Mouse (Mus musculus): Measurements from ENCODE around the gene Gm10188. TPM values are rescaled to one million over a fixed set of nuclear protein-coding genes. Genes with fewer than 3 reads are reported as not detected.

The Gm10188 gene
- polyA plus RNA-seq, 1 experiment from 2014 or later, result 0.66 TPM

DNA sequence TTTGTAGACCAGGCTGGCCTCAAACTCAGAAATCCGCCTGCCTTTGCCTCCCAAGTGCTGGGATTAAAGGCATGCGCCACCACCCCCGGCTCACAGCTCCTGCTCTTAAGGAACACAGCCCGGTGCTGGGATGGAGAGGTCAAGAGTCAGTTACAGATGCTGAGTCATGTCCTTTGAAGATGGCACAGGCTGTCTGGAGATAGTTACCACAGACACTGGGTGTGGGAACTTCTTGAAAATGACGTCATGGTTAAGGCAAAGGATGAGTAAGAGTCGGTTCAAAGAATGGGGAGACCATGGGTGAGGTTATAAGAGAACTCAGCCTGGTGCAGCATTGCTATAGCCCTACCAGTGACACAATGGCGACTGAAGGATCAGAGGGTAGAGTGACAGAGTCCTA, 35.0 kb upstream of the Gm10188 start:
- H3K4me2 ChIP-seq, result no peak overlapping the region
- peaks cover 6% of the 10 kb centered on the region; the same call in 1 of the 2 replicates for H3K4me1 ChIP-seq (ENCODE audit: control insufficient read depth, insufficient read depth, low read length)
- no peak overlapping the region for H3K4me3 ChIP-seq (ENCODE audit: low read depth, low read length)
- no peak for ATAC-seq (ENCODE audit: low FRiP score)
- H3K9me3 ChIP-seq (ENCODE audit: control insufficient read depth, low read length), result no peaks in the 10 kb centered on the region
- H3K27me3 ChIP-seq (ENCODE audit: control insufficient read depth, insufficient read depth, low read length), result no peaks in the 10 kb centered on the region
- no peaks in the 10 kb centered on the region for H3K36me3 ChIP-seq (ENCODE audit: control insufficient read depth, insufficient read depth, low read length)
- H3K27ac ChIP-seq (ENCODE audit: low read depth, low read length), result no peak overlapping the region
- no peak for DNase-seq (ENCODE audit: low spot score, missing footprints)
- 63% methylated on average over 7 of the region's 7 CpGs for WGBS
- no peak overlapping the region for H3K9ac ChIP-seq (ENCODE audit: low read length)

DNA sequence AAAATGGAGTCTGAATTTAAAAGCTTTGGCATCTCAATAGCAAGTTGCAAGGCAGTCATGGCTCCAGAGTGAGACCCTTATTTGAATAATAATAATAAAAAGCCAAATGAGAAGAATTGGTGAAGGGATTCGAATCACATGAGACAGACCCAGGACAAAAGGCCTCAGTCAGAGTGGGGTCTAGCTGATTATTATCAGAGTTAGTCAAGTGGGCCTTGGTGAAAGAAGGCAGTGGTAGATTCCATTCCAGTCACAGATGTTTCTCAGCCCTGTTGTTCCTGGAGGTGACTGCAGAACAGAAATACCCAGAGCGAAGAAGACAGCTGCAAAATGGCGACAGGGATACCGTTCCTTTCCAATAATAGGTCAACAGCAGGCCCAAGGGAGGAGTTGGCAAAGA, 34.1 kb upstream of the Gm10188 start:
- Histone ChIP-seq H3K27me3 (ENCODE audit: control insufficient read depth, insufficient read depth, low read length) (no peaks in the 10 kb centered on the region), H3K9me3 (ENCODE audit: control insufficient read depth, low read length) (no peaks in the 10 kb centered on the region), H3K4me1 (ENCODE audit: control insufficient read depth, insufficient read depth, low read length) (peaks cover 4% of the 10 kb centered on the region; the same call in 1 of the 2 replicates), H3K36me3 (ENCODE audit: control insufficient read depth, insufficient read depth, low read length) (no peaks in the 10 kb centered on the region), H3K27ac (ENCODE audit: low read depth, low read length) (no peak overlapping the region), H3K4me3 (ENCODE audit: low read depth, low read length) (no peak overlapping the region), H3K4me2 (no peak overlapping the region), H3K9ac (ENCODE audit: low read length) (no peak overlapping the region)
- WGBS, result 78% methylated on average over 4 of the region's 4 CpGs
- ATAC-seq (ENCODE audit: low FRiP score), result no peak
- DNase-seq (ENCODE audit: low spot score, missing footprints), result no peak

DNA sequence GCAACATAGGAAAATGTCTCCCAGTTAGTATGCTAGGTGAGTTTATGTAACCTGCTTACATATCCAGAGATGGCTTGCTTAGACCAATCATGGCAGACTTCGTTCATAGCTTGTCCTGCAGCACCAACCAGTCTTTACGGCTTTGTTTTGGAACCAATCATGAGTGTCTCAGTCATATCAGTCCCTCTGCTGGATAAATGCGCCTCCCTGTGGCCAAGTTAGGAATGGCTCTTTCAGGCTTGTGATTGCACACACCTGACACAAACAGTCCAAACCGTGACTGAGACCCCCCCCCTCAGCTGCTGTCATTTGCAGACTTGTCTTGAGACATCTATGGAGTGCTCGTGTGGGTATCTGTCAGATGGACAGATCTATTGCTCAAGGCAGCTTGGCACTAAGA, 31.5 kb upstream of the Gm10188 start:
- Histone ChIP-seq H3K36me3 (ENCODE audit: control insufficient read depth, insufficient read depth, low read length) (no peaks in the 10 kb centered on the region), H3K4me2 (no peak overlapping the region), H3K9ac (ENCODE audit: low read length) (no peak overlapping the region), H3K9me3 (ENCODE audit: control insufficient read depth, low read length) (no peaks in the 10 kb centered on the region), H3K27ac (ENCODE audit: low read depth, low read length) (no peak overlapping the region), H3K4me3 (ENCODE audit: low read depth, low read length) (no peak overlapping the region), H3K4me1 (ENCODE audit: control insufficient read depth, insufficient read depth, low read length) (peaks cover 4% of the 10 kb centered on the region; the same call in 1 of the 2 replicates), H3K27me3 (ENCODE audit: control insufficient read depth, insufficient read depth, low read length) (no peaks in the 10 kb centered on the region)
- no peak for DNase-seq (ENCODE audit: low spot score, missing footprints)
- WGBS, result 69% methylated on average over 5 of the region's 5 CpGs
- ATAC-seq (ENCODE audit: low FRiP score), result no peak

DNA sequence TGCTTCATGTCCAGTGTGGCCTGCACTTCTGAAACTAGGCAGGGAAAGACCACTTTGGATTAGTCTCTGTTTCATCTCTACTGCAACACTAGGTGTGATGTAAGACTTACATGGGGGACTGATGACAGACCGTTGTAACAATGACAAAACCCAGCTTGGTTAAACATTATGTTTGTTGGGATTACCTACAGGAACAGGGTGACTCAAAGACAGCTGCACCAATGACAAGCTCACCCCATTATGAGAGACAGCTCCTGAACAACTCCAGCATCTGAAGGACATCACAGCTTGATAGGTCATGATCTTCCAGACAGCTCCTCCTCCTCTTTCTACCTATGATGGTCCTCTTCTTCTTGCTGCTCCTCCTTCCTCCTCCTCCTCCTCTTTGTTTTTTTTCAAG, 30.8 kb upstream of the Gm10188 start:
- no peak overlapping the region for H3K4me3 ChIP-seq (ENCODE audit: low read depth, low read length)
- no peak for ATAC-seq (ENCODE audit: low FRiP score)
- peaks cover 4% of the 10 kb centered on the region; the same call in 1 of the 2 replicates for H3K4me1 ChIP-seq (ENCODE audit: control insufficient read depth, insufficient read depth, low read length)
- no peak overlapping the region for H3K27ac ChIP-seq (ENCODE audit: low read depth, low read length)
- H3K9ac ChIP-seq (ENCODE audit: low read length), result no peak overlapping the region
- H3K36me3 ChIP-seq (ENCODE audit: control insufficient read depth, insufficient read depth, low read length), result no peaks in the 10 kb centered on the region
- no peaks in the 10 kb centered on the region for H3K27me3 ChIP-seq (ENCODE audit: control insufficient read depth, insufficient read depth, low read length)
- no peaks in the 10 kb centered on the region for H3K9me3 ChIP-seq (ENCODE audit: control insufficient read depth, low read length)
- no peak overlapping the region for H3K4me2 ChIP-seq
- no peak for DNase-seq (ENCODE audit: low spot score, missing footprints)
- 84% methylated on average over 1 of the region's 1 CpGs for WGBS

DNA sequence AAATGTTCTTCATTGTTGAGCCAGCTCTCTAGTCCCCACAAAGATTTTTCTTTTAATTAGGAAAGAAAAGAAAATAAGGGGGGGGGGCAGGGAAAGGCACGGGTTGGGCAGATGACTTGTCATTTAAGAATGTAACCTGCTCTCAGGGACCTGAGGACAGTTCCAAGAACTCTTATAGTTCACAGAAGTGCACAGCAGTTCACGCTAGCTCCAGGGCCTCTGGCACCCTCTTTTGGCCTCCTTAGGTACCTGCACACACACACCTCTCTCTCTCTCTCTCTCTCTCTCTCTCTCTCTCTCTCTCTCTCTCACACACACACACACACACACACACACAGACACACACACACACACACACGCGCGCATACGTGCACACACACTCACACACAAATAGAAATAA, 24.9 kb upstream of the Gm10188 start:
- no peaks in the 10 kb centered on the region for H3K36me3 ChIP-seq (ENCODE audit: control insufficient read depth, insufficient read depth, low read length)
- H3K9ac ChIP-seq (ENCODE audit: low read length), result no peak overlapping the region
- H3K4me3 ChIP-seq (ENCODE audit: low read depth, low read length), result no peak overlapping the region
- 85% methylated on average over 6 of the region's 6 CpGs for WGBS
- H3K27me3 ChIP-seq (ENCODE audit: control insufficient read depth, insufficient read depth, low read length), result no peaks in the 10 kb centered on the region
- ATAC-seq (ENCODE audit: low FRiP score) (no peak), DNase-seq (ENCODE audit: low spot score, missing footprints) (no peak)
- H3K27ac ChIP-seq (ENCODE audit: low read depth, low read length), result no peak overlapping the region
- no peaks in the 10 kb centered on the region for H3K4me1 ChIP-seq (ENCODE audit: control insufficient read depth, insufficient read depth, low read length)
- no peaks in the 10 kb centered on the region for H3K9me3 ChIP-seq (ENCODE audit: control insufficient read depth, low read length)
- H3K4me2 ChIP-seq, result no peak overlapping the region

DNA sequence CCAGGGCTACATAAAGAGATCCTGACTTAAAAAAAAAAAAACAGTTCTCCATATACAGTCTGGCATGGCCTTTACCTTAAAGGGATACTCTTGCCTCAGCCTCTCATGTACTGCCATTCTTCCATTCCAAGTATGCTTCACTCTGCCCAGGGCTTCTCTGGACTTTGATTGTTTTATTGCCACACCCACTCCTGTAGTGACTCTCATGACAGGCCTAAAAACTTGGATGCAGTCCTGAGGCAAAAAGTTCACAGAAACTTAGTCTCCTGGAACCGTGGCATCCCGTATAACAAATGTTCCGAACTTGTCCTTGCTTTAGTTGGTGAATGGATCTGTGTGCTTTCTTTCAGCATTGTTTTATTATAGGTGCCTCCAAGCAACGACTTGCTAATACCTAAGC, 17.1 kb upstream of the Gm10188 start:
- Histone ChIP-seq H3K27me3 (ENCODE audit: control insufficient read depth, insufficient read depth, low read length) (no peaks in the 10 kb centered on the region), H3K4me2 (no peak overlapping the region), H3K4me1 (ENCODE audit: control insufficient read depth, insufficient read depth, low read length) (no peaks in the 10 kb centered on the region), H3K36me3 (ENCODE audit: control insufficient read depth, insufficient read depth, low read length) (no peaks in the 10 kb centered on the region), H3K4me3 (ENCODE audit: low read depth, low read length) (no peak overlapping the region), H3K9ac (ENCODE audit: low read length) (no peak overlapping the region), H3K27ac (ENCODE audit: low read depth, low read length) (no peak overlapping the region), H3K9me3 (ENCODE audit: control insufficient read depth, low read length) (no peaks in the 10 kb centered on the region)
- no peak for DNase-seq (ENCODE audit: low spot score, missing footprints)
- WGBS, result 91% methylated on average over 4 of the region's 4 CpGs
- ATAC-seq (ENCODE audit: low FRiP score), result no peak

DNA sequence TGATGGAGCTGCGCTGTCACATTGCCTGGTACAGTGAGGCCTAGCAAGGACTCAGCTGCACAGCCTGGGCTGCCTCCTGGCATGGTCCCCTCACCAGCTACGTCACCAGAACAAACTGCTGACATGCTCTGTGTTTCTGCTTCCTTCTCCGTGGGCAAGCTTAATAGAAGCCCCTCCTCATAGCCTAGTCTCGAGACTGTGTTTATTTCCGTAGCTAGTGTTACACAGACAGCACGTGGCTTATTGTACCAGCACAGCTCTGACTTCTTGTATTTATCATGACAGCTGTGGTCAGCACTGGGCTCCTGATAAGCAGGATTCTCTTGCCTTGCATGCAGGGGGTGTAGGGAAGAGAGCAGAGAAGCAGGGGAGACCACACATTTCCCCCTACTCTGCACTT, 16.6 kb upstream of the Gm10188 start:
- DNase-seq (ENCODE audit: low spot score, missing footprints) (no peak), ATAC-seq (ENCODE audit: low FRiP score) (no peak)
- Histone ChIP-seq H3K4me2 (no peak overlapping the region), H3K9ac (ENCODE audit: low read length) (no peak overlapping the region), H3K4me3 (ENCODE audit: low read depth, low read length) (no peak overlapping the region), H3K27me3 (ENCODE audit: control insufficient read depth, insufficient read depth, low read length) (no peaks in the 10 kb centered on the region), H3K36me3 (ENCODE audit: control insufficient read depth, insufficient read depth, low read length) (no peaks in the 10 kb centered on the region), H3K4me1 (ENCODE audit: control insufficient read depth, insufficient read depth, low read length) (no peaks in the 10 kb centered on the region), H3K9me3 (ENCODE audit: control insufficient read depth, low read length) (no peaks in the 10 kb centered on the region), H3K27ac (ENCODE audit: low read depth, low read length) (no peak overlapping the region)
- 82% methylated on average over 6 of the region's 6 CpGs for WGBS

DNA sequence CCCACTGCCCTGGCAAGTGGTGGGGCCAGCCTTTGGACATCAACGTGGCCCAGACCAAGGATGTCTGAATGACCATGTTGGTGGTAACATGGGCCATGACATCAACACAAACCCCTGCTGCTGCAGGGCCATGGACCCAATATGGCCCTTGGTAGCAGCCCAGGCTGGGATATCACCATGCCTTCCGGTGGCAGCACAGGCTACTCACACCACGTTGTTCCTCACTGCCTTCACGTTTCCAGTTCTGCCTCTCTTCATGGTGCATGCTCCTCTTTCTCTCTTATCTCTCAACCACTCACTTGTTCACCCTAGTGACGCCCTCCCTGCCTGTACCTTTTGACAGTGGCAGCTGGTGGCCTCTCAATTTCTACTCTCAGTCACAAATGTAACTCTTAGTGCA, 15.4 kb upstream of the Gm10188 start:
- Histone ChIP-seq H3K4me2 (no peak overlapping the region), H3K4me1 (ENCODE audit: control insufficient read depth, insufficient read depth, low read length) (no peaks in the 10 kb centered on the region), H3K9ac (ENCODE audit: low read length) (no peak overlapping the region), H3K4me3 (ENCODE audit: low read depth, low read length) (no peak overlapping the region), H3K9me3 (ENCODE audit: control insufficient read depth, low read length) (no peaks in the 10 kb centered on the region), H3K36me3 (ENCODE audit: control insufficient read depth, insufficient read depth, low read length) (no peaks in the 10 kb centered on the region), H3K27ac (ENCODE audit: low read depth, low read length) (no peak overlapping the region), H3K27me3 (ENCODE audit: control insufficient read depth, insufficient read depth, low read length) (no peaks in the 10 kb centered on the region)
- WGBS, result 88% methylated on average over 5 of the region's 5 CpGs
- no peak for ATAC-seq (ENCODE audit: low FRiP score)
- no peak for DNase-seq (ENCODE audit: low spot score, missing footprints)

DNA sequence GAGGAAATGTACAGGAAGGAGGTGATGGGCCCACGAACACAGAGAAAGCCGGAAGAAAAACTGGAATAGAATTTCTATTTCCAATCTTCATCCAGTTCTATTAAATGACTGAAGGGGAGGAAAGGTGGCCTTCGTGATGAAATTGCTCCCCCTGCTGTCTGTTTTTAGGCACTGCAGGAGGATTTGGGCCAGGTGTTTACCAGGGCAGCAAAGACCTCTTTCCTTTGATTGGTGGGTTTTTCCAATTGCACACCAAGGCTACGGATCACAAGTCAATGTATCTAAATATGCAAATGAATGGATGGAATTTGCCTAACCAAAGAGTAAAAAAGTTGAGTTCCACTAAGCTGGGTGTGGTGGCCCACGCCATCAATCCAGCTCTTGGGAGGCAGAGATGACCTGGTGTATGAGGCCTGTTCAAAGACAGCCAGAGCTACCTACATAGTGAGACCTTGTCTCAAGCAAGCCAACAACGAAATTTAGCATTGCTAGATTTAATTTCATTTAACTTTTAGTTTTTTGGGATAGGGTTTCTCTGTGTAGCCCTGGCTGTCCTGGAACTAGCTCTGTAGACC, 8.1 kb upstream of the Gm10188 start:
- H3K4me1 ChIP-seq (ENCODE audit: control insufficient read depth, insufficient read depth, low read length), result no peaks in the 10 kb centered on the region
- no peak overlapping the region for H3K27ac ChIP-seq (ENCODE audit: low read depth, low read length)
- 26% methylated on average over 6 of the region's 6 CpGs for WGBS
- H3K9ac ChIP-seq (ENCODE audit: low read length), result no peak overlapping the region
- no peaks in the 10 kb centered on the region for H3K36me3 ChIP-seq (ENCODE audit: control insufficient read depth, insufficient read depth, low read length)
- ATAC-seq (ENCODE audit: low FRiP score) (0 out of 2 replicates have a peak, but pooled peaks have one; percentile 38), DNase-seq (ENCODE audit: low spot score, missing footprints) (peak; percentile 97)
- H3K4me2 ChIP-seq, result no peak overlapping the region
- no peaks in the 10 kb centered on the region for H3K27me3 ChIP-seq (ENCODE audit: control insufficient read depth, insufficient read depth, low read length)
- no peak overlapping the region for H3K4me3 ChIP-seq (ENCODE audit: low read depth, low read length)
- H3K9me3 ChIP-seq (ENCODE audit: control insufficient read depth, low read length), result no peaks in the 10 kb centered on the region

All from midbrain, embryonic 11.5 days (tissue).